Mouse (Mus musculus) limb, embryonic 11.5 days (tissue): ENCODE measurements at regions not wholly inside any gene's neighbourhood (a gene's known extent, or its start where the extent isn't known, plus 50 kb on each side); places are given as distances from the start of the nearest gene placed in this dataset.

Experiments
- ATAC-seq: fragments of 200-750 bp; cut with Nextera tagmentation; 2 replicates; pipeline ENCODE4 v1.8.0; 2017; ENCODE audit warnings: low read depth; ENCODE audit not compliant: insufficient number of reproducible peaks, low FRiP score, low TSS enrichment
- DNase-seq: peaks from one replicate; pipeline ENCODE4 v3.0.0-alpha.2; 2015; ENCODE audit warnings: low spot score
- H3K27ac ChIP-seq: fragments of 300-500 bp; sonication (generic); replicated peaks from 2 replicates; pipeline ENCODE4 v1.5.1; 2014; ENCODE audit warnings: low read depth, mild to moderate bottlenecking, low read length
- H3K27me3 ChIP-seq: fragments of 300-500 bp; sonication (generic); 2 replicates; pipeline ENCODE4 v1.6.1; 2014; ENCODE audit warnings: mild to moderate bottlenecking, low read length, mixed read lengths; ENCODE audit not compliant: control insufficient read depth, insufficient read depth
- H3K36me3 ChIP-seq: fragments of 300-500 bp; sonication (generic); 2 replicates; pipeline ENCODE4 v1.6.1; 2014; ENCODE audit warnings: mild to moderate bottlenecking, low read length, moderate library complexity, mixed read lengths; ENCODE audit not compliant: control insufficient read depth, insufficient read depth
- H3K4me1 ChIP-seq: fragments of 300-500 bp; sonication (generic); 2 replicates; pipeline ENCODE4 v1.6.1; 2014; ENCODE audit warnings: low read length, mixed read lengths; ENCODE audit not compliant: control insufficient read depth, insufficient read depth
- H3K4me2 ChIP-seq: fragments of 300-500 bp; sonication (generic); 2 replicates; pipeline ENCODE4 v1.6.1; 2014; ENCODE audit warnings: low read depth, mild to moderate bottlenecking, moderate library complexity; ENCODE audit not compliant: severe bottlenecking
- H3K4me3 ChIP-seq: fragments of 300-500 bp; sonication (generic); 2 replicates; pipeline ENCODE4 v1.5.1; 2014; ENCODE audit warnings: low read depth, low read length
- H3K9ac ChIP-seq: fragments of 300-500 bp; sonication (generic); 2 replicates; pipeline ENCODE4 v1.6.1; 2014; ENCODE audit warnings: mild to moderate bottlenecking, low read length
- H3K9me3 ChIP-seq: fragments of 300-500 bp; sonication (generic); 2 replicates; pipeline ENCODE4 v1.6.1; 2016; ENCODE audit warnings: low read length; ENCODE audit not compliant: control insufficient read depth
- WGBS: fragments of 180-500 bp; shearing (Covaris S2); extraction: QIAGEN DNeasy Blood & Tissue Kit; methylation state at CpG from one replicate; pipeline ENCODE4 v1.1.7; 2014; 5-methylcytosine and 5-hydroxymethylcytosine counted together

DNA sequence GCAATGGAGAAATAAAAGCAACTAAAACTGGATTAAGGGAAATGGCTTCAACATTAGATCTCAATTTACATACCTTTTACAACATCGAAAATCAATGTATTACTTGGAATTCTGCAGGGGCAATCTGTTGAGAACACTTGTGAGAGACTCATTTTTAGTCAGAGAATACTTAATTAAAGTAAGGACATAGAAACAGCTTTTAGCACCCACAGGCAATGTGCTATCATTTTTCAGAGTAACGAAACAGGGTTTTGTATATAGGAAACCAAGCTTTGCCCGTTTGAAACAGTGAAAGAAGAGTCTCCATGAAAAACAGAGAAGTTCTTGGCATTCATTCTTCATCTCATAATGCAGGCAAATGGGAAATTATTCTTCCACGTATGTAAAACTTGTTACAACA is 196.4 kb downstream of the Tdrd3 start:
- WGBS, result 87% methylated on average over 4 of the region's 4 CpGs

DNA sequence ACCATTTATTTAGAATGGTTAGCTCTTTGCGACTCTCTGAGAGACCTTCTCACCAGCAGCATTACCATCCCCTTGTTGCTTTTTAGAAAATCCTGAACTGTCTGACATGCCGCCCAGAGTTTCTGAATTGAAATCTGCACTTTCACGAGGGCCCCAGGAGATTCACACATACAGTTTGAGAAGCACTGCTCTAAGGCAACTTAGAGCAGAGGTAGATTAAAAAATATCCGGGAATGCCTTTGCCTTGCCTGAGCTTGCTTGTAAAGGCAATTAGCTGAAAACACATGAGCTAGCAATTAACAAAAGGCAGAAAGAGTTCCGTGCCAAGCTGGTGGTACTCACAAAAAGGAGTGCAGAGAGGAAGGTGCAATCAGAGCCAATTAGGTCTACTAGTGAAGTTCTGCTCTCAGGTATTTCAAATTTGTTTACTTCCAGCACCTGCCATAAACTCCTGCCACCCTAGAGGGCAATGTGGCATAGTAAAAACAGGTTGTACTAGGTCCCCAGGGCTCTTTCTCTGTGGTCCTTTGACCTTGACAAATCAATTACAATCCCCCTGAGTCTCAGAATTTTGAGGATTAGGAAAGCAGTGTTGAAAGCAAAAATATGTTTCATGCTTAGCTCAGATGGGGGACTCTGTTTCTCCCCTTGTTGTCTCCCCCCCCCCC is 203.1 kb downstream of the Tdrd3 start:
- WGBS, result 43% methylated on average over 5 of the region's 5 CpGs
- Histone ChIP-seq H3K36me3 (no peaks in the 10 kb centered on the region), H3K9me3 (no peaks in the 10 kb centered on the region), H3K4me2 (no peak overlapping the region), H3K4me1 (no peaks in the 10 kb centered on the region), H3K4me3 (no peak overlapping the region), H3K9ac (no peak overlapping the region), H3K27ac (no peak overlapping the region), H3K27me3 (no peaks in the 10 kb centered on the region)
- ATAC-seq (peak; percentile 71; the same call in 1 of the 2 replicates), DNase-seq (peak; percentile 29)

More for the DNA sequence above, 196.4 kb downstream of the Tdrd3 start:
- Histone ChIP-seq H3K4me3 (no peak overlapping the region), H3K4me1 (no peaks in the 10 kb centered on the region), H3K27me3 (no peaks in the 10 kb centered on the region), H3K9me3 (no peaks in the 10 kb centered on the region), H3K36me3 (no peaks in the 10 kb centered on the region), H3K9ac (no peak overlapping the region), H3K27ac (no peak overlapping the region), H3K4me2 (no peak overlapping the region)
- no peak for ATAC-seq
- no peak for DNase-seq

DNA sequence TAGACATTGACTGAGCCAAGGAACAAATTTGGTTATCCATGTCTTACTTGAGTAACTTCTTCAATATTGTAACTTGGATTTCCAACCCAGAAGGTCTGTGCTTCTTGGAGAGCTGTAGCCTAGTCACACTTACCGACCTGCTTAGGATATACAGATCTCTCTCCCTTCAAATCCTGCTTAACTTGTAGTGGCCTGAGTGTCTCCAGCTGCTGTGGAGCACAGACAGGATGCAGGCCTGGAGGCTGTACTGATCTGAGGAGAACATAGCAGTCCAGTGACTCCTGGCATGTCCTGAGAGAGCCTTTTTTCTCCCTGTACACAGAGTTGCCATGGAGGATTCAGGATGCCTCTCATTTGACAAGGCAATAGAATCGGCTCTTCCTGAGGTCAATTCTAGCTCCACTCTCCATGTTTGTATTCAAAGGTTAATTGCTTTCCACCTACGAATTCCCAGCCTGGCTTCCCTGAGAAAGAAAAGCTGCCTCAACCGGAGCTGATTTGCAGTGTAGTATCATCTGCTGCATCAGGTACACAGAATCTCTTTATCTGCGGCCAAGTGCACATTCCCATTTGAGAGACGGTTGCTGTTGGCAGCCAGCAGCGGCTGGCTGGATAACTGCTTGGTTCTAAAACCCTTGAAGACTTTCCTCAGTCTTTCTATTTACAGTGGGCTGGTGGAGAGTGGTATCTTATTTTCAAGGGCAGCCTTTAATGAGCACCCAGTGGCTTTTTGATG is 214.8 kb downstream of the Tdrd3 start:
- Histone ChIP-seq H3K4me1 (no peaks in the 10 kb centered on the region), H3K4me2 (no peak overlapping the region), H3K27me3 (no peaks in the 10 kb centered on the region), H3K36me3 (no peaks in the 10 kb centered on the region), H3K9me3 (no peaks in the 10 kb centered on the region), H3K4me3 (no peak overlapping the region), H3K9ac (no peak overlapping the region), H3K27ac (no peak overlapping the region)
- WGBS, result 79% methylated on average over 7 of the region's 7 CpGs
- ATAC-seq, result no peak
- no peak for DNase-seq

DNA sequence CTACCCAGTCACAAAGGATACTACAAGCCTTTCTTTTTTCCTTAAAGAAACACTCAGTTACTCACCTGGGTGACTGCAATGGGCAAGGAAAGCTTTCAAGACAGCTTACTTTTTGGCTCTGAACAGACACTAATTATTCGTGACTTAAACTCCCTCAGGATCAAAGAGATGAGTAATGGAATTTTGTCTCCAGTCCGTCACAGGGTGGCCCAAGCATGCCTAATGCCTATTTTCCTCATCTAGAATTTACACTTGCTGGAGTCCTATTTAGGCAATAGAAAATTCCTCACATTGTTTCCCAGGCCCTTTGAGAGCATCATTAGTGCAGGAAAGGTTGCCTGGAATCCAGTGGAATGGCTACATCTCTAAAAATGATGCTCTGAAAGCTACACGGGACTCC is 218.2 kb downstream of the Tdrd3 start:
- H3K4me1 ChIP-seq, result no peaks in the 10 kb centered on the region
- H3K9me3 ChIP-seq, result no peaks in the 10 kb centered on the region
- no peak overlapping the region for H3K4me3 ChIP-seq

DNA sequence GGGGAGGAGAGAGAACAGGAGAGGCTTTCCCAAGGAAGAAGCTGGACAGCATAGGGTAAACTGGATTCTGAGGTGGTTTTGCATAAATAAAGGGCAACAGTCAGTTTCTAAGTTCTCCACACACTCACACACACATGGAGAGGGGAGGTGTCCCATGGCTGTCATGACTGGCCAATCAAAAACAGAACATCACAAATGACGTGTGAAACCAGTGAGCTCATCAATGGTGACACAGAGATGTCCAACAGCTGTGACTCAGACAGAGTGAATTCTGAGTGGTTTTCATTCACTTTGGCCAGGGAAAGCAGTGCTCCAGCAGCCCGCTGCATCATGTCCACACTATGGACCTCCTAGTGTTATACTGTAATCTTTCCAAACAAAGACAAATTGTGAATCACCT is 220.7 kb downstream of the Tdrd3 start:
- DNase-seq (no peak), ATAC-seq (no peak)
- H3K4me2 ChIP-seq, result no peak overlapping the region
- H3K36me3 ChIP-seq, result no peaks in the 10 kb centered on the region
- WGBS, result 86% methylated on average over 2 of the region's 2 CpGs
- no peak overlapping the region for H3K4me3 ChIP-seq
- no peaks in the 10 kb centered on the region for H3K4me1 ChIP-seq
- H3K9ac ChIP-seq, result no peak overlapping the region
- H3K27me3 ChIP-seq, result no peaks in the 10 kb centered on the region
- H3K9me3 ChIP-seq, result no peaks in the 10 kb centered on the region
- H3K27ac ChIP-seq, result no peak overlapping the region

More for the DNA sequence above, 218.2 kb downstream of the Tdrd3 start:
- H3K9ac ChIP-seq, result no peak overlapping the region
- H3K27ac ChIP-seq, result no peak overlapping the region
- no peaks in the 10 kb centered on the region for H3K36me3 ChIP-seq
- WGBS, result 54% methylated on average over 3 of the region's 3 CpGs
- ATAC-seq, result no peak
- H3K4me2 ChIP-seq, result no peak overlapping the region
- no peaks in the 10 kb centered on the region for H3K27me3 ChIP-seq
- DNase-seq, result no peak

DNA sequence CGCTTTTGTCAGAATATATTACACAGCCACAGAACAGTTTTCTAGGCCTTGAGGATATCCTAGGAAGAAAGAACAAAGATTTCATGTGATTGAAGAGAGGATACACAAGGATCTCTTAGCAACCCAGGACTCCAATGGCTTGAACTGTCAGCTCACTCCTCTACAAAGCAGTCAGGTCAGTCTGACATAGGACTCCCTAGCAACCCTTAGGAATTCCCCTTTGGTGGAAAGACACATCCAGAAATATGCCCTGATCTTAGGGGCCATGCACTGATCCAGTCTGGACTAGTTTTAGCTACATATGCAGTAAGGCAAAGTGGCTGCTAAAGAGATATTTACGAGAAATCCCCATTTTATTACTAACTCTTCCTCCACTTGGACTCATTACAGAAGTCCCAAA is 251.5 kb downstream of the Tdrd3 start:
- Histone ChIP-seq H3K4me1 (no peaks in the 10 kb centered on the region), H3K9me3 (no peaks in the 10 kb centered on the region), H3K36me3 (no peaks in the 10 kb centered on the region), H3K27ac (no peak overlapping the region), H3K4me3 (no peak overlapping the region), H3K27me3 (no peaks in the 10 kb centered on the region), H3K9ac (no peak overlapping the region), H3K4me2 (no peak overlapping the region)
- 92% methylated on average over 2 of the region's 2 CpGs for WGBS
- DNase-seq (no peak), ATAC-seq (no peak)

DNA sequence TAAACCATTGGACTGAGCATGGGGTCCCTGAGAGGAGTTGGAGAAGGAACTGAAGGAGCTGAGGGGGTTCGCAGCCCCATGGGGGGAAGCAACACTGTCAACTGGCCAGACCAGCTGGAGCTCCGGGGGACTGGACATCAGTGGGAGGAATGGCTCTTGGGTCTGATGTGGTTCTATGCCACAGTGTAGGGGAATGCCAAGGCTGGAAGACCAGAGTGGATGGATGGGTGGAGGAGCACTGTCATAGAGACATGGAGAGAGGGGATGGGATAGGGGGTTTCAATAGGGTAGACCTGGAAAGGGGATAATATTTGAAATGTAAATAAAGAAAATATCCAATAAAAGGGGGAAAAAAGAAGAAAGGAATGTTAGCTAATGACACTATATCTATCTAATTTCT is 253.1 kb downstream of the Tdrd3 start:
- Histone ChIP-seq H3K27ac (no peak overlapping the region), H3K9me3 (no peaks in the 10 kb centered on the region), H3K4me1 (no peaks in the 10 kb centered on the region), H3K4me2 (no peak overlapping the region), H3K36me3 (no peaks in the 10 kb centered on the region), H3K4me3 (no peak overlapping the region), H3K9ac (no peak overlapping the region), H3K27me3 (no peaks in the 10 kb centered on the region)
- WGBS, result 88% methylated on average over 2 of the region's 2 CpGs
- DNase-seq (no peak), ATAC-seq (no peak)

DNA sequence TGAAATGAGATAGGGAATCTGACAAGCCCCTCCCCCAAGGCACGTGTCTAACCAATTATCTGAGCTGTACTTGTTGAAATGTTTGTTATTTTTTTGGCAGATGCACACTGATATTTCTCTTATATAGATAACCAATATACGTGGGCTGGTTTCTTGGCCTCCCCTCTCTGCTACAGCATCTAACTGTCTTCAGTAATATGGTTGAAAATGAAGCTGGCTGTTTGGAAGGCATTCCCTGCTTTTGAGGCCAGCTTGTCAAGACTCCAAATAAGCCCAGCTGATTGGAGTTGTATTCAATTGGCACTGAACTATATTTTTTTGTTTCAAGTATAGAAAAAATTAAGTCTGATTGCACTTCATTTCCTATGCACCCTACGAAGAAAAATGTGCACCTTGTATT is 264.3 kb downstream of the Tdrd3 start:
- Histone ChIP-seq H3K36me3 (no peaks in the 10 kb centered on the region), H3K4me3 (no peak overlapping the region), H3K4me2 (no peak overlapping the region), H3K9me3 (no peaks in the 10 kb centered on the region), H3K9ac (no peak overlapping the region), H3K27ac (no peak overlapping the region), H3K27me3 (no peaks in the 10 kb centered on the region), H3K4me1 (no peaks in the 10 kb centered on the region)
- DNase-seq (no peak), ATAC-seq (no peak)
- 77% methylated on average over 3 of the region's 3 CpGs for WGBS
